Mouse (Mus musculus) midbrain, embryonic 16.5 days (tissue): ENCODE data around the gene Mcrip2. TPM values are rescaled to one million over a fixed set of nuclear protein-coding genes. Genes with fewer than 3 reads are reported as not detected.
A peak's percentile ranks its signal among the peaks of the same experiment; 100 is the strongest.

Experiments
- ATAC-seq: fragments of 200-750 bp; cut with Nextera tagmentation; 2 replicates; pipeline ENCODE4 v1.8.0; 2017; ENCODE audit warnings: moderate TSS enrichment
- H3K27ac ChIP-seq: fragments of 300-500 bp; sonication (generic); 2 replicates; pipeline ENCODE4 v1.5.1; 2014; ENCODE audit warnings: mild to moderate bottlenecking, low read length, mixed read lengths
- H3K27me3 ChIP-seq: fragments of 300-500 bp; sonication (generic); 2 replicates; pipeline ENCODE4 v1.6.1; 2014; ENCODE audit warnings: low read depth, low read length, mixed read lengths; ENCODE audit not compliant: control insufficient read depth, insufficient read depth
- H3K36me3 ChIP-seq: fragments of 300-500 bp; sonication (generic); 2 replicates; pipeline ENCODE4 v1.6.1; 2014; ENCODE audit warnings: mild to moderate bottlenecking, low read length, moderate library complexity, mixed read lengths; ENCODE audit not compliant: control insufficient read depth, insufficient read depth
- H3K4me1 ChIP-seq: fragments of 300-500 bp; sonication (generic); 2 replicates; pipeline ENCODE4 v1.6.1; 2014; ENCODE audit warnings: mild to moderate bottlenecking, low read length, mixed read lengths; ENCODE audit not compliant: control insufficient read depth, insufficient read depth
- H3K4me2 ChIP-seq: fragments of 300-500 bp; sonication (generic); 2 replicates; pipeline ENCODE4 v1.6.1; 2014; ENCODE audit warnings: mild to moderate bottlenecking, low read length, mixed read lengths
- H3K4me3 ChIP-seq: fragments of 300-500 bp; sonication (generic); 2 replicates; pipeline ENCODE4 v1.5.1; 2014; ENCODE audit warnings: low read depth, mild to moderate bottlenecking, low read length, moderate library complexity, mixed read lengths
- H3K9ac ChIP-seq: fragments of 300-500 bp; sonication (generic); 2 replicates; pipeline ENCODE4 v1.6.1; 2014; ENCODE audit warnings: low read depth, low read length, mixed read lengths
- H3K9me3 ChIP-seq: fragments of 300-500 bp; sonication (generic); replicated peaks from 2 replicates; pipeline ENCODE4 v1.6.1; 2014; ENCODE audit warnings: mild to moderate bottlenecking, low read length, mixed read lengths; ENCODE audit not compliant: control insufficient read depth, poor library complexity, severe bottlenecking
- WGBS: fragments of 180-500 bp; shearing (Covaris S2); extraction: QIAGEN DNeasy Blood & Tissue Kit; methylation state at CpG from one replicate; pipeline ENCODE4 v1.1.7; 2014; 5-methylcytosine and 5-hydroxymethylcytosine counted together
- polyA plus RNA-seq: library from polyadenylated mRNA; unstranded; fragments of >200 nt; fragmentation: Nextera tagmentation; extraction: Ambion mirVana; gene quantifications from 2 replicates; pipeline ENCODE4 v1.2.1, GENCODE M21; 2015

Gene Mcrip2
- polyA plus RNA-seq, 1 experiment from 2014 or later, result 25.3 TPM

GRCm38 (mm10) chr17:25842509-25842908, 26.1 kb downstream of the Mcrip2 start:
- no peak overlapping the region for H3K4me2 ChIP-seq
- no peak overlapping the region for H3K4me3 ChIP-seq
- H3K9ac ChIP-seq, result no peak overlapping the region
- H3K4me1 ChIP-seq, result peaks cover 21% of the 10 kb centered on the region
- no peak for ATAC-seq
- no peaks in the 10 kb centered on the region for H3K9me3 ChIP-seq
- H3K27me3 ChIP-seq, result no peaks in the 10 kb centered on the region
- peaks cover 32% of the 10 kb centered on the region for H3K36me3 ChIP-seq
- no peak overlapping the region for H3K27ac ChIP-seq
- 84% methylated on average over 3 of the region's 3 CpGs for WGBS

- H3K4me3 ChIP-seq, result no peak within 1 kb of the TSS
- H3K9me3 ChIP-seq, result no peaks in the 10 kb centered on the region
- peaks cover 32% of the 10 kb centered on the region for H3K36me3 ChIP-seq
- no peak within 1 kb of the TSS for H3K4me2 ChIP-seq
- H3K27ac ChIP-seq, result no peak within 1 kb of the TSS
- WGBS, result 94% methylated on average over 22 of the region's 22 CpGs
- H3K27me3 ChIP-seq, result no peaks in the 10 kb centered on the region
- no peak within 1 kb of the TSS for H3K9ac ChIP-seq
- ATAC-seq, result no peak
- peaks cover 29% of the 10 kb centered on the region for H3K4me1 ChIP-seq
These were observed 27.3 kb downstream of the Mcrip2 start, which contains the start of gene Gm20683 for GRCm38 (mm10) chr17:25841117-25841880. TSS of gene Gm20683 (minus strand) at chr17:25841763.

- Histone ChIP-seq H3K27me3 (no peaks in the 10 kb centered on the region), H3K4me1 (peaks cover 37% of the 10 kb centered on the region), H3K4me3 (no peak overlapping the region), H3K9me3 (no peaks in the 10 kb centered on the region), H3K9ac (no peak overlapping the region), H3K27ac (no peak overlapping the region), H3K36me3 (peaks cover 32% of the 10 kb centered on the region), H3K4me2 (no peak overlapping the region)
- WGBS, result 98% methylated on average over 6 of the region's 6 CpGs
- ATAC-seq, result no peak
These were observed 28.0 kb downstream of the Mcrip2 start for GRCm38 (mm10) chr17:25840519-25840918.

GRCm38 (mm10) chr17:25839455-25840235, 28.9 kb downstream of the Mcrip2 start:
- ATAC-seq, result no peak
- 88% methylated on average over 14 of the region's 14 CpGs for WGBS

GRCm38 (mm10) chr17:25838904-25839303, 29.7 kb downstream of the Mcrip2 start:
- WGBS, result 93% methylated on average over 4 of the region's 4 CpGs
- Histone ChIP-seq H3K4me3 (no peak overlapping the region), H3K4me1 (peaks cover 49% of the 10 kb centered on the region), H3K9ac (no peak overlapping the region), H3K9me3 (no peaks in the 10 kb centered on the region), H3K27me3 (no peaks in the 10 kb centered on the region), H3K36me3 (peaks cover 32% of the 10 kb centered on the region), H3K4me2 (no peak overlapping the region), H3K27ac (no peak overlapping the region)
- no peak for ATAC-seq

More at GRCm38 (mm10) chr17:25839455-25840235, 28.9 kb downstream of the Mcrip2 start:
- H3K4me1 ChIP-seq, result peaks cover 43% of the 10 kb centered on the region
- H3K36me3 ChIP-seq, result peaks cover 32% of the 10 kb centered on the region
- no peaks in the 10 kb centered on the region for H3K27me3 ChIP-seq
- no peak overlapping the region for H3K27ac ChIP-seq
- no peaks in the 10 kb centered on the region for H3K9me3 ChIP-seq
- H3K4me2 ChIP-seq, result no peak overlapping the region
- H3K4me3 ChIP-seq, result no peak overlapping the region
- no peak overlapping the region for H3K9ac ChIP-seq

- Histone ChIP-seq H3K36me3 (peaks cover 32% of the 10 kb centered on the region), H3K9me3 (no peaks in the 10 kb centered on the region), H3K4me3 (no peak overlapping the region; the same call in 1 of the 2 replicates), H3K4me2 (peak overlapping the region; percentile 71), H3K4me1 (peaks cover 43% of the 10 kb centered on the region), H3K27ac (peak overlapping the region; percentile 86), H3K9ac (peak overlapping the region; percentile 81; the same call in 1 of the 2 replicates), H3K27me3 (no peaks in the 10 kb centered on the region)
- 16% methylated on average over 3 of the region's 3 CpGs for WGBS
- no peak for ATAC-seq
These were observed 31.0 kb downstream of the Mcrip2 start for GRCm38 (mm10) chr17:25837533-25837932.

- Histone ChIP-seq H3K36me3 (peaks cover 30% of the 10 kb centered on the region), H3K4me1 (peaks cover 46% of the 10 kb centered on the region), H3K4me3 (peak within 1 kb of the TSS; percentile 56), H3K27ac (peak within 1 kb of the TSS; percentile 86), H3K9me3 (no peaks in the 10 kb centered on the region), H3K9ac (peak within 1 kb of the TSS; percentile 81), H3K27me3 (no peaks in the 10 kb centered on the region), H3K4me2 (peak within 1 kb of the TSS; percentile 71)
- peak; percentile 37 for ATAC-seq
- under 1% methylated on average over 29 of the region's 29 CpGs for WGBS
These were observed 31.5 kb downstream of the Mcrip2 start, which contains the start of gene Rhbdl1 for GRCm38 (mm10) chr17:25837076-25837410. TSS of gene Rhbdl1 (minus strand) at chr17:25837295.

GRCm38 (mm10) chr17:25836397-25837075, 32.0 kb downstream of the Mcrip2 start:
- H3K9me3 ChIP-seq, result no peaks in the 10 kb centered on the region
- H3K4me2 ChIP-seq, result peak overlapping the region; percentile 71
- peak overlapping the region; percentile 86 for H3K27ac ChIP-seq
- 23% methylated on average over 22 of the region's 23 CpGs for WGBS
- H3K4me1 ChIP-seq, result peaks cover 51% of the 10 kb centered on the region
- H3K9ac ChIP-seq, result peak overlapping the region; percentile 81
- no peaks in the 10 kb centered on the region for H3K27me3 ChIP-seq
- peaks cover 30% of the 10 kb centered on the region for H3K36me3 ChIP-seq
- no peak for ATAC-seq
- H3K4me3 ChIP-seq, result peak overlapping the region; percentile 56
